ENCODE assay signal across 9 mouse cellular contexts in the genomic region with DNA sequence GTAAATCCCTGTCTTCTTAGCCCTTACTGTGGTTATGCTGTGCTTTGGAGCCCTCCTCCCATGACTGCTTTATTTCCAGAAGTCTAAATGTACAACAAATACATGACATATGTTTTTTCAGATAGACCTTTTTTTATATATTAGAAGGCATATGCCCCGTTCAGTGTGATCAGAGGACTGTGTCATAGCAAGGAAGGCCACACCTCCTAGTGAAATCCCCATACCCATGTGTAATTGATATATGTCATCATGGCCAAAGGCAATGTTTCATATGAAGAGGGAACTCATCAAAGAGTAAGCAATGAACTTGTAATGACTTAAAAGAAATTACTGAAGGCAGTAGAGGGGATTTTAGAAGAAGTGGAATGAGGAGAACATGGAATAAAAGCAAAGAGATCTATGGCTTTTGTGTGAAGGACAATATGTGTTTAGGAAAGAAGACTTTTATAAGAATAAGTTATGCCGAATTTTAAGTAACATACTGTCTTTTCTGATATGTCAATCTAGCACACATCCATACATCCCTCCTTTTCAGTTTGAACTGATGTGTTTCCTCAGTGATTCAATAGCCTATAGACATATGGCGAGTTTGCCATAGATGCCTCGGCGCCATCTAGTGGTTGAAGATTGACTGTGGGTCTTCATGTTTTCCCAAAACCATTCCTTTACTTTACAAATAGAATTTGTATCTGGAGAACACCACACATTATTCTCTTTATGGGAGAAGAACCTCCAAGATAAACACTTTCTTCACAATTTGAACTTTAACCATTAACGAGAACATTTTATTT.
A peak's percentile ranks its signal among the peaks of the same experiment; 100 is the strongest.
DNase-seq lines count a peak whose midpoint lies in the region; ATAC-seq lines count a peak whose summit lies in the region.
"Had no signal": no experiment of that assay in that cellular context is flagged by ENCODE, and none has a peak within 500 bp of the region (broad histone marks: within the 10 kb centered on the region; RNA-seq: fewer than 3 reads in every experiment).

No protein-coding gene starts in this region.

- H3K4me1 ChIP-seq in intestine, embryonic 14.5 days (replicated peaks; ENCODE audit: control insufficient read depth, insufficient read depth, low read length): no peaks in the 10 kb centered on the region
- H3K4me1 ChIP-seq in intestine, embryonic 15.5 days (replicated peaks): no peaks in the 10 kb centered on the region
- no peaks in the 10 kb centered on the region for H3K4me1 ChIP-seq in hindbrain, embryonic 12.5 days
- 0 out of 2 replicates have a peak, but pooled peaks cover 3% of the 10 kb centered on the region for H3K4me1 ChIP-seq in midbrain, embryonic 15.5 days
- H3K4me1 ChIP-seq: liver, embryonic 13.5 days had no signal

- no peak overlapping the region for H3K27ac ChIP-seq in intestine, embryonic 14.5 days (ENCODE audit: low read depth)
- H3K27ac ChIP-seq in intestine, embryonic 15.5 days: no peak overlapping the region
- H3K27ac ChIP-seq in hindbrain, embryonic 12.5 days: no peak overlapping the region
- no peak overlapping the region for H3K27ac ChIP-seq in midbrain, embryonic 15.5 days
- H3K27ac ChIP-seq: liver, embryonic 13.5 days had no signal

- H3K27me3 ChIP-seq in intestine, embryonic 14.5 days (replicated peaks; ENCODE audit: control insufficient read depth, insufficient read depth, low read length): no peaks in the 10 kb centered on the region
- no peaks in the 10 kb centered on the region for H3K27me3 ChIP-seq in intestine, embryonic 15.5 days (replicated peaks)
- H3K27me3 ChIP-seq in hindbrain, embryonic 12.5 days: no peaks in the 10 kb centered on the region
- H3K27me3 ChIP-seq in midbrain, embryonic 15.5 days (replicated peaks): no peaks in the 10 kb centered on the region
- H3K27me3 ChIP-seq: liver, embryonic 13.5 days had no signal

- WGBS in intestine, embryonic 14.5 days: 17% methylated on average over 6 of the region's 6 CpGs
- WGBS in intestine, embryonic 15.5 days: 16% methylated on average over 6 of the region's 6 CpGs
- WGBS in hindbrain, embryonic 12.5 days: 14% methylated on average over 6 of the region's 6 CpGs
- WGBS in midbrain, embryonic 15.5 days: 16% methylated on average over 6 of the region's 6 CpGs

- H3K9ac ChIP-seq in intestine, embryonic 14.5 days (ENCODE audit: low read length): no peak overlapping the region
- no peak overlapping the region for H3K9ac ChIP-seq in intestine, embryonic 15.5 days
- no peak overlapping the region for H3K9ac ChIP-seq in hindbrain, embryonic 12.5 days
- no peak overlapping the region for H3K9ac ChIP-seq in midbrain, embryonic 15.5 days
- H3K9ac ChIP-seq: liver, embryonic 13.5 days had no signal

- no peak overlapping the region for H3K4me2 ChIP-seq in intestine, embryonic 14.5 days (ENCODE audit: low read length)
- H3K4me2 ChIP-seq in intestine, embryonic 15.5 days (replicated peaks): no peak overlapping the region
- no peak overlapping the region for H3K4me2 ChIP-seq in hindbrain, embryonic 12.5 days (replicated peaks)
- no peak overlapping the region for H3K4me2 ChIP-seq in midbrain, embryonic 15.5 days
- H3K4me2 ChIP-seq: liver, embryonic 13.5 days had no signal

- H3K36me3 ChIP-seq in intestine, embryonic 14.5 days (ENCODE audit: control insufficient read depth, insufficient read depth, low read length): no peaks in the 10 kb centered on the region
- no peaks in the 10 kb centered on the region for H3K36me3 ChIP-seq in intestine, embryonic 15.5 days
- no peaks in the 10 kb centered on the region for H3K36me3 ChIP-seq in hindbrain, embryonic 12.5 days
- no peaks in the 10 kb centered on the region for H3K36me3 ChIP-seq in midbrain, embryonic 15.5 days (replicated peaks)
- H3K36me3 ChIP-seq: liver, embryonic 13.5 days had no signal

- no peaks in the 10 kb centered on the region for H3K9me3 ChIP-seq in intestine, embryonic 14.5 days (ENCODE audit: control insufficient read depth, low read length)
- no peaks in the 10 kb centered on the region for H3K9me3 ChIP-seq in intestine, embryonic 15.5 days
- no peaks in the 10 kb centered on the region for H3K9me3 ChIP-seq in hindbrain, embryonic 12.5 days (replicated peaks)
- H3K9me3 ChIP-seq in midbrain, embryonic 15.5 days: no peaks in the 10 kb centered on the region
- H3K9me3 ChIP-seq: liver, embryonic 13.5 days had no signal

- peak; percentile 73 for DNase-seq in intestine, embryonic 14.5 days (ENCODE audit: low spot score)
- peak; percentile 64 for DNase-seq in ZHBTc4 (ENCODE audit: low read depth, low spot score)
- peak; percentile 91 for DNase-seq in embryo, embryonic 11 days
- DNase-seq in left cerebral cortex, adult 8-10 months (ENCODE audit: low spot score in 2 of 2): peak; percentile 3 to 15
- peak; percentile 3 for DNase-seq in thymus, postnatal 25 days
- DNase-seq: liver, embryonic 13.5 days had no signal

- no peak for ATAC-seq in intestine, embryonic 14.5 days (replicated peaks; ENCODE audit: low FRiP score, low TSS enrichment, low read depth)
- ATAC-seq in intestine, embryonic 15.5 days: no peak
- ATAC-seq in hindbrain, embryonic 12.5 days (ENCODE audit: low FRiP score): peak; percentile 80
- ATAC-seq in midbrain, embryonic 15.5 days (replicated peaks): peak; percentile 48; the same call in 1 of the 2 replicates

- H3K4me3 ChIP-seq in intestine, embryonic 14.5 days (ENCODE audit: low read depth, low read length): no peak overlapping the region
- no peak overlapping the region for H3K4me3 ChIP-seq in intestine, embryonic 15.5 days (replicated peaks)
- no peak overlapping the region for H3K4me3 ChIP-seq in hindbrain, embryonic 12.5 days
- no peak overlapping the region for H3K4me3 ChIP-seq in midbrain, embryonic 15.5 days
- H3K4me3 ChIP-seq: liver, embryonic 13.5 days had no signal

Comparison
In these comparisons a context has a peak if more than half of its experiments do, and no peak if none do; other contexts are left out.
1. ATAC-seq: peak in hindbrain, embryonic 12.5 days (single experiment) and midbrain, embryonic 15.5 days (single experiment); none in intestine, embryonic 14.5 days (single experiment) and intestine, embryonic 15.5 days (single experiment).
2. DNase-seq: peak in every context shown above with its lines; median percentile 91 in embryo, embryonic 11 days; 73 in intestine, embryonic 14.5 days; 64 in ZHBTc4; 9 in left cerebral cortex, adult 8-10 months; 3 in thymus, postnatal 25 days.